Mouse (Mus musculus) CH12.LX (cell line): Measurements from ENCODE around the gene Rpgrip1. TPM values are rescaled to one million over a fixed set of nuclear protein-coding genes. Genes with fewer than 3 reads are reported as not detected.

Experiments used
- DNase-seq: peaks from one replicate; pipeline ENCODE4 v3.0.0-alpha.2; 2013; ENCODE audit errors: extremely low read depth
- H3K27ac ChIP-seq: 2 replicates; pipeline ENCODE4 v1.5.1; 2012; ENCODE audit warnings: low read depth, mild to moderate bottlenecking, control low read depth, moderate library complexity; ENCODE audit not compliant: insufficient read depth
- H3K27me3 ChIP-seq: replicated peaks from 2 replicates; pipeline ENCODE3; 2012; ENCODE audit warnings: inconsistent platforms
- H3K36me3 ChIP-seq, 2 experiments: replicated peaks in 1 of 2; 2 replicates each; pipeline versions ENCODE3 to v1.6.1; 2012; ENCODE audit warnings: inconsistent platforms in 1 of 2, low read length in 1 of 2, mild to moderate bottlenecking in 1 of 2, mixed read lengths in 1 of 2, moderate library complexity in 1 of 2; ENCODE audit not compliant: control insufficient read depth in 1 of 2, insufficient read depth in 1 of 2
- H3K4me1 ChIP-seq, 2 experiments: 2 replicates each; pipeline ENCODE4 v1.6.1; 2012; ENCODE audit warnings: inconsistent platforms in 1 of 2, moderate library complexity in 1 of 2; ENCODE audit not compliant: insufficient read depth in 2 of 2, control insufficient read depth in 1 of 2
- H3K4me2 ChIP-seq: 2 replicates; pipeline ENCODE4 v1.6.1; 2012; ENCODE audit warnings: low read depth, mild to moderate bottlenecking, control low read depth; ENCODE audit not compliant: poor library complexity, insufficient read depth, severe bottlenecking
- H3K4me3 ChIP-seq, 3 experiments: fragments of 150-350 bp in 1 of 3; sonication (generic) in 1 of 3; replicated peaks in 1 of 3; 2 replicates each; pipeline versions ENCODE3 to v1.5.1; 2011 to 2012; ENCODE audit warnings: low read depth in 2 of 3, low read length in 2 of 3, mild to moderate bottlenecking in 2 of 3, moderate library complexity in 2 of 3, control low read depth in 1 of 3, improper control_type of control experiment in 1 of 3, inconsistent platforms in 1 of 3, mixed read lengths in 1 of 3; ENCODE audit not compliant: poor library complexity in 1 of 3
- H3K79me2 ChIP-seq: replicated peaks from 2 replicates; pipeline ENCODE4 v1.6.1; 2012; ENCODE audit warnings: mild to moderate bottlenecking, moderate library complexity; ENCODE audit not compliant: control insufficient read depth, poor library complexity, insufficient read depth, severe bottlenecking; ENCODE audit errors: extremely low read depth
- H3K9ac ChIP-seq: 2 replicates; pipeline ENCODE4 v1.6.1; 2012; ENCODE audit warnings: low read depth, mild to moderate bottlenecking, control low read depth, moderate library complexity; ENCODE audit not compliant: insufficient read depth
- H3K9me3 ChIP-seq: replicated peaks from 2 replicates; pipeline ENCODE3; 2012; ENCODE audit warnings: low read length, inconsistent platforms, mixed read lengths
- BHLHE40 ChIP-seq: IDR thresholded peaks from 2 replicates; pipeline ENCODE4 v1.6.1; 2011; ENCODE audit warnings: mild to moderate bottlenecking, low read depth, low read length, improper control_type of control experiment
- CHD2 ChIP-seq: IDR thresholded peaks from 2 replicates; pipeline ENCODE4 v1.6.1; 2011; ENCODE audit warnings: low read length, improper control_type of control experiment
- CTCF ChIP-seq, 2 experiments: IDR thresholded peaks in 1 of 2; conservative IDR thresholded peaks in 1 of 2; 2 replicates each; pipeline ENCODE4 v1.5.1; 2011 to 2012; ENCODE audit warnings: low read depth in 2 of 2, low read length in 2 of 2, improper control_type of control experiment in 1 of 2, inconsistent platforms in 1 of 2, mild to moderate bottlenecking in 1 of 2, moderate library complexity in 1 of 2
- GABPA ChIP-seq: IDR thresholded peaks from 2 replicates; pipeline ENCODE4 v1.6.1; 2012; ENCODE audit warnings: low read depth, low read length, improper control_type of control experiment, inconsistent platforms; ENCODE audit not compliant: insufficient replicate concordance
- HCFC1 ChIP-seq: IDR thresholded peaks from 2 replicates; pipeline ENCODE4 v1.6.1; 2012; ENCODE audit warnings: low read depth, mild to moderate bottlenecking, inconsistent platforms, low read length, improper control_type of control experiment
- IRF4 ChIP-seq: IDR thresholded peaks from 2 replicates; pipeline ENCODE4 v1.6.1; 2014; ENCODE audit warnings: low read depth, mild to moderate bottlenecking, inconsistent platforms, low read length, improper control_type of control experiment
- JUND ChIP-seq: conservative IDR thresholded peaks from 2 replicates; pipeline ENCODE4 v1.6.1; 2011; ENCODE audit warnings: low read depth, low read length, improper control_type of control experiment
- MAFK ChIP-seq: IDR thresholded peaks from 2 replicates; pipeline ENCODE4 v1.6.1; 2011; ENCODE audit warnings: low read length, improper control_type of control experiment; ENCODE audit not compliant: insufficient replicate concordance
- MXI1 ChIP-seq: IDR thresholded peaks from 2 replicates; pipeline ENCODE4 v1.6.1; 2011; ENCODE audit warnings: mild to moderate bottlenecking, low read depth, low read length, improper control_type of control experiment
- MYC ChIP-seq: IDR thresholded peaks from 2 replicates; pipeline ENCODE4 v1.6.1; 2011; ENCODE audit warnings: low read depth, mild to moderate bottlenecking, improper control_type of control experiment, low read length
- NRF1 ChIP-seq: IDR thresholded peaks from 2 replicates; pipeline ENCODE4 v1.6.1; 2014; ENCODE audit warnings: low read depth, mild to moderate bottlenecking, inconsistent platforms, low read length, improper control_type of control experiment, moderate library complexity
- PAX5 ChIP-seq: IDR thresholded peaks from 2 replicates; pipeline ENCODE4 v1.6.1; 2012; ENCODE audit warnings: low read length, inconsistent platforms, mixed read lengths
- POLR2AphosphoS2 ChIP-seq: IDR thresholded peaks from 2 replicates; pipeline ENCODE4 v1.6.1; 2011; ENCODE audit warnings: low read depth, low read length, improper control_type of control experiment
- RAD21 ChIP-seq: IDR thresholded peaks from 2 replicates; pipeline ENCODE4 v1.6.1; 2011; ENCODE audit warnings: low read depth, mild to moderate bottlenecking, low read length, improper control_type of control experiment, moderate library complexity
- RCOR1 ChIP-seq: conservative IDR thresholded peaks from 2 replicates; pipeline ENCODE4 v1.6.1; 2012; ENCODE audit warnings: low read depth, mild to moderate bottlenecking, inconsistent platforms, low read length, improper control_type of control experiment
- SIN3A ChIP-seq: IDR thresholded peaks from 2 replicates; pipeline ENCODE4 v1.6.1; 2012; ENCODE audit warnings: low read length, improper control_type of control experiment, inconsistent platforms
- SMC3 ChIP-seq: IDR thresholded peaks from 2 replicates; pipeline ENCODE4 v1.6.1; 2011; ENCODE audit warnings: low read depth, low read length, improper control_type of control experiment
- TCF12 ChIP-seq: IDR thresholded peaks from 2 replicates; pipeline ENCODE4 v1.6.1; 2014; ENCODE audit warnings: low read depth, mild to moderate bottlenecking, inconsistent platforms, low read length, improper control_type of control experiment
- USF1 ChIP-seq: IDR thresholded peaks from 2 replicates; pipeline ENCODE4 v1.6.1; 2014; ENCODE audit warnings: low read depth, mild to moderate bottlenecking, inconsistent platforms, low read length, improper control_type of control experiment
- USF2 ChIP-seq: conservative IDR thresholded peaks from 2 replicates; pipeline ENCODE4 v1.6.1; 2011; ENCODE audit warnings: low read depth, low read length, improper control_type of control experiment
- ZC3H11A ChIP-seq: IDR thresholded peaks from 2 replicates; pipeline ENCODE4 v1.6.1; 2012; ENCODE audit warnings: low read depth, mild to moderate bottlenecking, inconsistent platforms, low read length, improper control_type of control experiment
- ZMIZ1 ChIP-seq: IDR thresholded peaks from 2 replicates; pipeline ENCODE4 v1.6.1; 2012; ENCODE audit warnings: low read depth, mild to moderate bottlenecking, inconsistent platforms, low read length, improper control_type of control experiment
- ZNF384 ChIP-seq: IDR thresholded peaks from 2 replicates; pipeline ENCODE4 v1.6.1; 2012; ENCODE audit warnings: low read depth, low read length, improper control_type of control experiment, inconsistent platforms
- dilution Hi-C: fragments of 300-500 bp; cut with MboI; formaldehyde crosslinking; loops from 2 replicates; pipeline ENCODE4 v1.14.3; 2020; ENCODE audit warnings: low sequenced_read_pairs; ENCODE audit not compliant: extremely low pct_unique_long_range_greater_than_20kb, extremely low pct_ligation_motif_present
- in situ Hi-C: fragments of 300-500 bp; cut with MboI; formaldehyde crosslinking; loops from 3 replicates; pipeline ENCODE4 v1.14.3; 2019; ENCODE audit warnings: low sequenced_read_pairs, low pct_ligation_motif_present, low pct_unique_long_range_greater_than_20kb, mixed read lengths
- polyA plus RNA-seq: library from polyadenylated mRNA; unstranded; fragments of >175 nt; gene quantifications from 2 replicates; pipeline ENCODE4 v1.2.1, GENCODE M21; 2012; ENCODE audit warnings: low read depth; ENCODE audit not compliant: insufficient read length
- total RNA-seq, 2 experiments: library from RNA; depleted of rRNA; stranded (reverse); fragments of 300-350 nt in 1 of 2; fragments of >200 nt in 1 of 2; gene quantifications; 2 replicates each; pipeline ENCODE4 v1.2.3; 2012 to 2014

The Rpgrip1 gene
- total and polyA plus RNA-seq, 3 experiments = 7.3 to 41.8 (median 15.0) TPM

DNA sequence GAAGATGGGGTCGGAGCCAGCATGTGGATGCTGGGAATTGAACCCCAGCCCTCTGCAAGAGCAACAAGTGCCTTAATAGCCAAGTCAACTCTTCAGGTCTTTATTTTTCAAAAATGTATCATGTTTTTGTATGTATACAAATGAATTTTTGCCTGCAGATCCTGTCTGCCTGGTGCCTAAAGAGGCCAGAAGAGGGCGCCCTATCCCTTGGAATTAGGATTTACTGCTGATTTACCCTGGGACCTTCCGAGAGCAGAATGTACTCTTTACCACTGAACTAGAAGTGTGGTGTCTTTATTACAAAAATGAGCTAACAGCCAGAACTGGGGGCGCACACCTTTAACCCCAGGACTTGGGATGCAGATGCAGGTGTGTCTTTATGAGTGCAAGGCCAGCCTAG, 13.4 kb downstream of the Rpgrip1 start:
- DNase-seq = peak; percentile 85
- Histone ChIP-seq H3K36me3 (no peaks in the 10 kb centered on the region), H3K9ac (no peak overlapping the region), H3K27me3 (no peaks in the 10 kb centered on the region), H3K27ac (no peak overlapping the region), H3K4me3 (no peak overlapping the region)
- in situ Hi-C loops = loop anchor here (10.0 kb wide), 1 partner anchor 211 kb away; no protein-coding TSS in a partner anchor
- TF ChIP-seq SMC3 (peak; percentile 89), POLR2AphosphoS2 (no peak), CTCF (conservative IDR thresholded peaks at IDR 0.05 in 1 of 2, IDR thresholded peaks at IDR 0.05 in 1 of 2; ENCODE audit: low read depth in 2 of 2, low read length in 2 of 2) (peak; percentile 76 to 92), RAD21 (peak; percentile 91), IRF4 (peak; percentile 20; the same call in 1 of the 2 replicates), HCFC1 (no peak), ZC3H11A (peak; percentile 79)
- TF ChIP-seq, all 38 proteins: peak for 5
- Histone ChIP-seq H3K79me2 (no peaks in the 10 kb centered on the region; the same call in 1 of the 2 replicates), H3K9me3 (peaks cover 1% of the 10 kb centered on the region), H3K4me2 (no peak overlapping the region), H3K4me1 (peaks cover 0 to 10% of the 10 kb centered on the region in 2 experiments; a peak in 1 of 4 replicates)
- dilution Hi-C loops = no loop called here

GRCm38 (mm10) chr14:52124636-52125035, 14.1 kb downstream of the Rpgrip1 start:
- dilution Hi-C loops (no loop called here), in situ Hi-C loops (loop anchor here (10.0 kb wide), 1 partner anchor 210 kb away; no protein-coding TSS in a partner anchor)
- H3K27ac ChIP-seq = no peak overlapping the region

More at GRCm38 (mm10) chr14:52124636-52125035, 14.1 kb downstream of the Rpgrip1 start:
- Histone ChIP-seq H3K4me1 (peaks cover 0 to 10% of the 10 kb centered on the region in 2 experiments; a peak in 1 of 4 replicates), H3K27me3 (no peaks in the 10 kb centered on the region), H3K4me2 (no peak overlapping the region), H3K9ac (no peak overlapping the region), H3K9me3 (peaks cover 1% of the 10 kb centered on the region), H3K79me2 (no peaks in the 10 kb centered on the region; the same call in 1 of the 2 replicates), H3K36me3 (no peaks in the 10 kb centered on the region), H3K4me3 (no peak overlapping the region)
- no peak for DNase-seq
- TF ChIP-seq ZNF384 (no peak), ZMIZ1 (no peak), HCFC1 (no peak), USF2 (no peak), NRF1 (no peak), JUND (no peak), MAFK (no peak), ZC3H11A (no peak), BHLHE40 (no peak), GABPA (no peak), SIN3A (no peak), PAX5 (no peak), MYC (no peak), USF1 (no peak), RCOR1 (no peak), POLR2AphosphoS2 (no peak), CTCF (conservative IDR thresholded peaks at IDR 0.05 in 1 of 2, IDR thresholded peaks at IDR 0.05 in 1 of 2; ENCODE audit: low read depth in 2 of 2, low read length in 2 of 2) (no peak), TCF12 (no peak), CHD2 (no peak), MXI1 (no peak)
